Mouse (Mus musculus) forebrain, embryonic 16.5 days (tissue): Measurements from ENCODE around the gene Zfp871. TPM values are rescaled to one million over a fixed set of nuclear protein-coding genes. Genes with fewer than 3 reads are reported as not detected.

Experiments
- polyA plus RNA-seq: library from polyadenylated mRNA; unstranded; fragments of >200 nt; fragmentation: Nextera tagmentation; extraction: Ambion mirVana; gene quantifications from 2 replicates; pipeline ENCODE4 v1.2.1, GENCODE M21; 2015

Zfp871 gene
- polyA plus RNA-seq, 1 experiment from 2014 or later: 47.4 TPM

Other genes with a start within 250 kb of the Zfp871 start
- gene Cyp4f37, start 167.0 kb downstream of the Zfp871 start, polyA plus RNA-seq: not detected in 2 replicates
- not detected in 2 replicates for gene Cyp4f40, start 129.4 kb downstream of the Zfp871 start, polyA plus RNA-seq
- gene Cyp4f15, start 102.7 kb downstream of the Zfp871 start, polyA plus RNA-seq: 1.7 and 2.2 TPM in 2 replicates
- 39.5 and 46.2 TPM in 2 replicates for gene Zfp811, start 21.6 kb upstream of the Zfp871 start, polyA plus RNA-seq
- 18.8 and 20.0 TPM in 2 replicates for gene Zfp799, start 42.0 kb upstream of the Zfp871 start, polyA plus RNA-seq
- 8.1 and 10.4 TPM in 2 replicates for gene Zfp870, start 103.4 kb upstream of the Zfp871 start, polyA plus RNA-seq
- 0.18 and 0.27 TPM in 2 replicates for gene Cyp4f14, start 129.1 kb upstream of the Zfp871 start, polyA plus RNA-seq
- gene Cyp4f13, start 159.1 kb upstream of the Zfp871 start, polyA plus RNA-seq: 8.0 and 8.4 TPM in 2 replicates
- gene Zfp472, start 177.5 kb upstream of the Zfp871 start, polyA plus RNA-seq: 10.0 and 10.4 TPM in 2 replicates
- 22.1 and 22.6 TPM in 2 replicates for gene Zfp952, start 204.8 kb upstream of the Zfp871 start, polyA plus RNA-seq
- gene Zfp763, start 245.1 kb upstream of the Zfp871 start, polyA plus RNA-seq: 32.1 and 34.6 TPM in 2 replicates